Mouse (Mus musculus): Measurements from ENCODE around the gene Emd.
A peak's percentile ranks its signal among the peaks of the same experiment; 100 is the strongest.
"Not testable (repeated sequence)": the region's sequence is repeated elsewhere in the genome, so short reads cannot be mapped to it uniquely, and the experiment has no call there.

The Emd gene

GRCm38 (mm10) chrX:74254153-74254887 lies at the start of gene Emd:
Emd (plus strand) TSS chrX:74254687.
- peak; percentile 78 for DNase-seq

DNA sequence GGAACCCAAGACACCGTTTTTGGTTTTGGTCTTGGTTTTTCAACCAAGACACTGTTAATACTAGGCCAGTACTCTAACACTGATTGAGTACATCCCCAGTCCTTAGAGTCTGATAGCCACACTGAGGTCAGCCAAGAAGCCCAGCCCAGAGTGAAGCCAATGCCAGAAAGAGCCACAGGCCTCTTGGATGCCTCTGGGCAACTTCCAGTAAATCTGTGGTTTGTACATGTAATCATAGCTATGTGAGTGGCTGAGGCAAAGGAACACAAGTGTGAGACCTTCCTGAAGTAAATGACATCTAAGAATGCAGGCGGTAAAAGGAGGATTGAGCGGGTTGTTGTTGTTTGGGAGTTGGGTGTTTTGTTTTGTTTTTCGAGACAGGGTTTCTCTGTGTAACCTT lies 36.0 kb upstream of the Emd start:
- DNase-seq: no peak

DNA sequence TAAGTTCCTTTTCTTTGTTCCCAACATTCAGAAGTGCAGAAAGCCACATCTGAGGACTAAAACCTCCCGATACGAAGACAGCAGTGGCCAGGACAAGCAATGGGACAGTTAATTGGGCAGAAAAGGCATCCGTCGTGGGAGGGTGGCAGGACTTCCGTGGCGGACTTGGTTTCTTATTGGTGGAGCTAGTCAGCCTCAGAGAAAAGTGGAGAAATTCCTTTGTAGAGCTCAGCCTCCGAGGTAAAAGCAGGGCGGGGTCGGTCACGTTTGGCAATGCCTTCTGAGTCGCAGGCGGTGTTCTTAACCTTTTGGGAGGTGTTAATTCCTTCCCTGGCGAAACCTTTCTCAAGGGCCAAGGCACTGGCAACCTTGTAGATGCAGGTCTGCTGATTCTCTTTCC lies 35.0 kb upstream of the Emd start:
- no peak for DNase-seq

DNA sequence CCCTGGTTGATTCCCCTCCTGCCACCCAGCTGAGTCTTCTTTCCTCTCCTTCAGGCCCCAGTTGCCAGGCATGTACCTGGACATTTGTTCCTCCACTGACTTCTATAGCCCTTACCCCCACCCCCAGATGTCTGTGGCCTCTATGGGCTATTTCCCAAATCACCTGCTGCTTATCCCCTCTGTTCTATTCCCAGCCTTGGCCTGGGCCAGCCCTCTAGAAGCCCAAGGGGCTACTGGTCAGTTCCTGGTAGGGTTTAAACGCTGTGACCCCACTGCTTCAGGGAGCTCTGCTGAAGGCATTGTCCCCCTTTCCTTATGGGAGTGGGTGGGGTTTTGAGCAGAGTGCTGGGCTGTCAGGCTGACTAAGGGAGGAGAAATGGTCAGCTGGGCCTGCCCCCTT lies 34.4 kb upstream of the Emd start:
- DNase-seq: not testable (repeated sequence)

DNA sequence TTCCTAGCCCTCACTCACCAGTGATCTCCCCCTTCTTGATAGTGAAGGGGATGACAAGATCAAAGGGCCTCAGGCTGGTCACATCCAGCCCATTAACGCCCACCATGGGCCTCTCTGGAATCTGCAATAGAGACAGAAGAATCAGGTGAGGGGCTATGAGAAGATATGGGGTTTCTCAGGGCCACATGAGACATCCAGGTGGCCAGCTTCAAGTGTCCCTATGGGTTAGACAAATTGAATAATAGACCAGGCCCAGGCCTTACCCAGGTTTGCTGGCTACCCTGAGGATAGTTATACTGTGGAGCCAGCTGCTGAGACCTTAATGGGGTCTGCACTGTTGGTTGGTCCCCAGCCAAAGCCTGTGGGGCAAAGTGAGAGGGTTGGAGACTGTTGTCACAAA lies 24.4 kb upstream of the Emd start:
- DNase-seq: no peak

DNA sequence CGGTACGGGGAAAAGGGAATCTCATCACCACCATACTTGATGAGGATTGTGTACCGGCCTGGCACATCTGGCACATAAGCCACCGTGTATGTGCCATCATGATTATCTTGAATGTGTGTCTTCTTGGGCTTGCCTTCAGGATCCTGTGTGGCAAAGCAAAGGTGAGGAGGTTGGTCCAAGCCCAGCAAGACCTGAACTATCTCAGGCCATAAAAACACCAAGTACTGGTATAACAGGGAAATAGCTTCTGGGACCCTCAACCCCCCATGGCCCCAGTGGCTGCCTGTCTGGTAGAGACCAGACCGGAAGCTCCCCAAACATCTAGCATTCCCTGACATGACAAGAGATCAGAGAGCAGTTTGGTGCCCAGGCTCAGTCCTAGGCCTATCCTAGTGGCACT lies 21.3 kb upstream of the Emd start:
- no peak for DNase-seq

DNA sequence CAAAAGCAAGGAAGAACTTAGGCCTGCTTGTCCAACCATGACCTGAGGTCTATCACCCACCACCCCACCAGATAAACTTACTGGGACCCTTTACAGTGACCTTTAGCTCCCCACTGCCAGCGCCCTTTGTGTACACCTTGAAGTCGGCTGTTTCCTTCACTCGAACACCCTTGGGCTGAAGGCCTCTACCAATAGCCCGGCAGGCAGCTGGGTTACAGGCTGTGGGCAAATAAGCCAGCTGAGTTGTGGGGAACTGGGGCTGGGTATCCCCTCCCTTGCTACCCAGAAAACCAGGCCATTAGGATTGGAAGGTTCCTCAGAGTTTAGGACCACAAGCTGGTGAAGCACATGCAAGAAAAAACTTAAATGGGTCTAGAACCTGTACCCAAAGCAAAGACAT lies 14.2 kb upstream of the Emd start:
- DNase-seq: no peak

GRCm38 (mm10) chrX:74243396-74243795 lies 11.1 kb upstream of the Emd start:
- no peak for DNase-seq

DNA sequence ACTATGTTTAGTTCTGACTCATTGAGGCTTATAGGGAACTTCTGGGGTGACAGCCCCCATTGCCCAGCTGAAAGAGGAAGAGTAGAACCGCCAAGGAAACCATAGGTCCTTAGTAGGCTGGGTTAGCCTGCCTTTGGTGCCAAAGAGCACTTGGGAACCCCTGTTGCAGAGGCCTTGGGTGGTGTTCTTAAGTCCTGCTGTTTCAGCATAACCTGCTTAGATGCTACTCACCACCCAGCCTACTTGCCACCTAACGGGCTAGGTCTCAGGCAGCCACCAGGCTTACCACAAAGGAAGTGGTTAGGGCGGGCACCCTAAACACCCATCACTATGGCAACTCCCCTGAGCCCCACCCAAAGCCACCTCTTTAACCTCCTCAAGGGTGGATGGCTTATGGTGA lies 10.7 kb upstream of the Emd start:
- no peak for DNase-seq

- peak; percentile 30 for DNase-seq
Observed at GRCm38 (mm10) chrX:74244614-74245083, 9.8 kb upstream of the Emd start.

- no peak for DNase-seq
Observed at GRCm38 (mm10) chrX:74245107-74245506, 9.4 kb upstream of the Emd start.

- peak; percentile 74 for DNase-seq
Observed at GRCm38 (mm10) chrX:74245687-74246086, 8.8 kb upstream of the Emd start.

DNA sequence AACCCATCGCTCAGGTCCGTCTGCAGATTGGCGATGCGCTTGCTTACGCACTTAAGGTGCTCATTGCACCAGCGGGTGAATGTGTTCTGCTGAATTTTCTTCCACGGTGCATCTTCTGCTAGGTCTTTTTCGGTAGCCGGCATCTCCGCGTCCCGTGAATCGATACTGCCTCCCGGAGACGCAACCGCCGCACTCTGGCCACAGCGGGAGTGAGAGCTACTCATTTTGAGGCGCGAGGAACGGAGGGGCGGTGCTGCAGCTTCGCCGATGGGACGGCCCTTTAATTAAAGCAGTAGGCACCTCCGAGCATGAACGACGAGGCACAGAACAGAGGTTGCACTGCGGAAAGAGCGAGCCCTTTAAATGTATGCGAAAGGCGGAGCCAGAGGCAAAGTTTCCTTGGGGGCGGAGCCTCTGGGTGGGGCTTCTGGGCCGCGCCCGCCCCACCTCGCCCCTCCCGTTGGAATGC lies 8.2 kb upstream of the Emd start:
- DNase-seq: peak; percentile 69

DNA sequence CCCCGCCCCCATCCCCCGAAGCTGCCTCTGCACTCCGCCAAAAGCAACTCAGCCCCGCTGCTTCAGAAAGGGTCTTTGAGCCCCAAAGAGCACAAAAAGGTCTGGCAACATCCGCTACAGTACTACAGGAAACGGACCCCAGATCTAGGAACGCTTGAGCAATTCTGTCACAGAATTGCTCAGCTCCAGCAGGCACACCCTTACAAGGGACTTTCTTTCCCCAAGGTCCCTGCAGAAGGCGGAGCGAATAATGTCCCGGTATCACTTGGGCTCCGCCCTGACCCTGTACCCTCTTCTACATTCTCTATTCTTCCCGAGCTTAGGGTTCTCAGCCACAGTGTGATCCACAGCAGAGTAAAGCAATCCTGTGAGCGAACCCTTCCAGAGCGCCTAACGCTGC lies 7.8 kb upstream of the Emd start:
- no peak for DNase-seq

DNA sequence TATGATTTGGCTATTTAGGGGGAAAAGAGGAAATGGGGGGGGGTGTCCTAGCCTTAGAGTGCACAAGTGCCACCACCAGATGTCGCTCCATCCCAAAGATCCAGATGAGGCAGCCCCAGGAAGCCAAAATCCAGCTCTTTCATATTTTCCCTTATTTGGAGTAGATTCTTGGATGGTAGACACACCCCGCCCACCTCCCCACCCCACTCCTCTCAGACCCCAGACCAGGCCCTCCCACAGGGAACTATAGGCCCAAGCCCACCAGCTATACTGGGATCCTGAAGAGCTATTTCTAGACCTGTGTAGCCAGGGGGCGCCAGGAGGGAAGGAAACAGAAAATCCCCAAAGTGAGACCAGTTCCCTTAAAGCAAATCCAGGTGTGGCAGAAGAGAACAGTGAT lies 5.8 kb upstream of the Emd start:
- DNase-seq: peak; percentile 74

GRCm38 (mm10) chrX:74249615-74250014 lies 4.9 kb upstream of the Emd start, which contains the start of gene Flna:
Flna (minus strand) TSS chrX:74249820.
- DNase-seq: peak; percentile 63

DNA sequence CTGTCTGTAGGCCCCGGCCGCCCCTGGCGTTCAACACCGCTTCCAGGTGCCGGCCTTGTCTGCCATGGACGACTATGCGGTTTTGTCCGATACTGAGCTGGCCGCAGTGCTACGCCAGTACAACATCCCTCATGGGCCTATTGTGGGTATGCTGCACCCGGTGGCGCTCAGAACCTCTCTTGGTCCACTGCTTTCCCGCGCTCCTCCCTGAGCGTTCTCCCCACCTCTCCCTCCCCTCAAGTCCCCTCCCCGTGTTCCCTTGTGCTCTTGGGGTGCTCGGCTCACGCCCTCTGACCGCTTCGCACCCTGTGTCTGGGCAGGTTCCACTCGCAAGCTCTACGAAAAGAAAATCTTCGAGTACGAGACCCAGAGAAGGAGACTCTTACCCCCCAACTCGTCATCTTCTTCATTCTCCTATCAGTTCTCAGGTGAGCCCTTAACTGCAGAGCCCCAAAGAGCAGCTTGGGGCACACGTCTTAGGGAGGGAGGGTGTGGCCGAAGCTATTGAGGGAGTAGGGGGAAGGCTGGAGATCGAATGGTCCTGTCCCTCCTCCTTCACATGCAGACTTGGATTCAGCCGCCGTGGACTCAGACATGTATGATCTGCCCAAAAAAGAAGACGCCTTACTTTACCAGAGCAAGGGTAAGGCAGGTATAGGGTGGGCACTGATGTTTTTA lies 540 bp downstream of the Emd start:
- DNase-seq: no peak

DNA sequence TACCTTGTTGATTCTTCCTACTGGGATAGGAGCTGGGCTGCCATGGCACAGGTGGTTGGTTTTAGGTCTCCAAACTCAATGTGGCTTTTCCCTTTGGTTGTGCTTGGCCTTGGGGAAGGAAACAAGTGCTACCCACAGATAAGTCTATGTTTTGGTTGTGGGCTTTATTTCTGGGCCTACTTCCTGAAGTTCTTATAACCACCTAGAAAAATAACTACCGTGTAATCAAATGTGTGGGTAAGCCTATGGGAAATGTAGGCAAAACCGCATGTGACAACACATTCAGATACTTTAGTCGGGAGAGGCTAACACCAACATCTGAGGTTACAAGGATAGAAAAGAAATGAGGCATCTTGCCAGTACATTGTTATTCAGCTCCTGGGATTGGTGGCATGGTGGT lies 3.3 kb downstream of the Emd start:
- DNase-seq: no peak

- DNase-seq: no peak
Observed at GRCm38 (mm10) chrX:74269736-74270061, 15.2 kb downstream of the Emd start.

DNA sequence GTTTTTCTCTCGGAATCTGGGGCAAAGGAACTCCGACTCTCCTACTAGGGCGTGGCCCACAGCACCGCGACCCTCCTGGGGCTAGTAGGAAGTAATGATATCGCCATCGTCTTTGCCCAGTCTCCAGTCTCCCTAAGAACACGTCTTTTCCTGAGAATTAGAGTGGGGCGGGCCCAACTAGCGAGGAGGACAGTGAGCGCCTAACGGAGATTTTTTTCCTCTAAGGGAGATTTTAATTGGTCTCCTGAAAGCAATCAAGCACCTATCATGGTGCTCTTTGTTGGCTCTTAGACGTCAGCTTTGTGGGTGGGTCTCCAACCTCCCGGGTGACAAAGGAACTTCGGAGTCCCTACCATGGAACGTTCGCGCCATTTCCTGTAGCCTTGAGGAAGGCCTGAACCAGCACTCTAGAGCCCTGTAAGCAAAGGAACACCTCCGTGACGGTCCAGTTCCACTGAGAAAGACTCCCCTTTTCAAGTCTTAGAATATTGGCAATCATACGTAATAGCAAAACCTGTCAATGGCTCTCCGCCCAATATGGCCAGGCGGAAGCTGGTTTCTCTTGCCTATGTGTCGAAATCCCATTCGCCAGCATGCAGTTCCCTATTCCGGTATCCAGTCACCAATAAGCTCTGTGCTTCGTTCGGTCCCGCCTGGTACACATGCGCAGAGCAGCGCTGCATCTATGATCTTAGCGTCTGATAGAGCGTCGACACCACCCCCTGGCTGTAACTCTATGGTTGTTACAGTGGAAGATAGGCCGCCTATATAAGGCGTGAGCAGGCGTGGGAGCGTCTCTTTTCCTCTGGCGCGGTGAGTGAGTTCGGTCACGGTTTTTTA lies 15.8 kb downstream of the Emd start, which contains the start of gene Rpl10:
Gene Rpl10, plus strand, starts transcription at position 751 of the 840 bp plus-strand sequence.
- DNase-seq: peak; percentile 76

DNA sequence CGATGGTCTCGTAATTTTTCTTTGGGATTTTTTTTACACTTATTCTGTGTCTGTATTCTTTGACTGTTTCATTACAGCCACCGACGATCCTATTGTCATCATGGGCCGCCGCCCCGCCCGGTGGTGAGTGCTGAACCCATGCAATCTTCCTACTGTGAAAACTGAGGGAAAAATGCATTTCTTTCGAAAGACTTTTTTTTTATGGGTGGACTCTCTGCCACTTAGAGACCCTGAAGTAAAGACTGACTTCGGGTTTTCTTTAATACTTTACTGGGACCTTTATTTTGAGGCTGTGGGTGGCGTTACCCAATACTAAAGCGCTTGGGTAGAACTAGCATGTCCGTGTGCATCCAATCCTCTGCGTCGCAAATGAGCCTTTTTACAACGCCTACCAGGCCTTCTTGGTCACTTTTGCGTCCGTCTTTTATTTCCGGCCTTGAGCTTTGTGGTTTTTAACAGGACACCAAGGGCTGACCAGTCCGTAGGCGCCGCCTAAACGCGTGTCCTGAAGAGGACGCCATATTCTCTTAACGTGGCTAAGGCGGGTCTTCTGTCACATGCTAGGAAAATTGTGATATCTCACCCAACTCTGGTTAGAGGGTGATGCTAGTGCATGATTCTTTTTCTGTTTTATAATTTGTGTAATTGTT lies 16.5 kb downstream of the Emd start:
- DNase-seq: no peak

- DNase-seq: no peak
Observed at GRCm38 (mm10) chrX:74273422-74274322, 19.2 kb downstream of the Emd start.

Measured in right cerebral cortex, postnatal 4 days (tissue).